Comparison of ENCODE assay signal across 16 mouse cellular contexts in the genomic region with DNA sequence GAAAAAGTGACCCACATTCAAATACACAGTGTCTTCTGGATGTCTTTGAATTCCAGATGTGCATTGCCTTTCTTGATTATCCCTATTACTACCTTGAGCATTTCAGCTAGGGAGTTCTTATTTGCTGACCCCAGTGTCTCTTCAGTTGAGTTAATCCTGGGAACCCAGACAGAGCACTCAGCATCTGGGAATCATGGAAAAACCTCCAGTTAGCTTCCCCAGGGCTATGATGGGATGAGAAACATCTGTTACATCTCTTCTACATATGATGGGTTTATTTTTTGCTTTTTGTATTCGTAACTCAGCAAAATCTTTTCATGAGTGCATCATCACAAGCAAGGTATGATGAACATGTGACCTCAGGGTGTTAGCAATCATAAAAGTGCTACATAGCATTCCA.
"Had no signal": no experiment of that assay in that cellular context is flagged by ENCODE, and none has a peak within 500 bp of the region (broad histone marks: within the 10 kb centered on the region; RNA-seq: fewer than 3 reads in every experiment).

No protein-coding gene starts in this region.

- DNase-seq: kidney, adult 8-10 months; kidney, postnatal 10 days; kidney, postnatal 36 days; left cerebral cortex, postnatal 4 days; liver, embryonic 13.5 days; lung, adult 2 months; midbrain, embryonic 14.5 days; right cerebral cortex, postnatal 25 days; thymus, adult 18-20 months; thymus, postnatal 36 days had no signal

- H3K4me3 ChIP-seq: kidney, embryonic 15.5 days; limb, embryonic 13.5 days; liver, embryonic 13.5 days; neural tube, embryonic 12.5 days; neural tube, embryonic 15.5 days had no signal

- H3K4me1 ChIP-seq: kidney, embryonic 15.5 days; liver, embryonic 13.5 days; neural tube, embryonic 12.5 days; neural tube, embryonic 15.5 days had no signal

- H3K27me3 ChIP-seq: kidney, embryonic 15.5 days; limb, embryonic 13.5 days; liver, embryonic 13.5 days; neural tube, embryonic 12.5 days; neural tube, embryonic 15.5 days had no signal

- H3K4me2 ChIP-seq: kidney, embryonic 15.5 days; limb, embryonic 13.5 days; liver, embryonic 13.5 days; midbrain, embryonic 11.5 days; neural tube, embryonic 12.5 days; neural tube, embryonic 15.5 days had no signal

- H3K9me3 ChIP-seq: kidney, embryonic 15.5 days; limb, embryonic 13.5 days; liver, embryonic 13.5 days; neural tube, embryonic 12.5 days; neural tube, embryonic 15.5 days had no signal

- ATAC-seq: lung, postnatal 0 days had no signal

- H3K27ac ChIP-seq: kidney, embryonic 15.5 days; limb, embryonic 13.5 days; liver, embryonic 13.5 days; neural tube, embryonic 12.5 days; neural tube, embryonic 15.5 days had no signal

- H3K9ac ChIP-seq: kidney, embryonic 15.5 days; limb, embryonic 13.5 days; liver, embryonic 13.5 days; neural tube, embryonic 12.5 days; neural tube, embryonic 15.5 days had no signal

- H3K36me3 ChIP-seq: kidney, embryonic 15.5 days; limb, embryonic 13.5 days; liver, embryonic 13.5 days; neural tube, embryonic 12.5 days; neural tube, embryonic 15.5 days had no signal
